Mouse (Mus musculus) frontal cortex, adult 2 months (tissue): Measurements from ENCODE around the gene Jak1. TPM values are rescaled to one million over a fixed set of nuclear protein-coding genes. Genes with fewer than 3 reads are reported as not detected.
A peak's percentile ranks its signal among the peaks of the same experiment; 100 is the strongest.

Experiments used
- DNase-seq, 2 experiments: peaks; one replicate each; pipeline ENCODE4 v3.0.0; 2022; ENCODE audit warnings: low spot score in 1 of 2; ENCODE audit errors: extremely low spot score in 1 of 2
- polyA plus RNA-seq: library from polyadenylated mRNA; depleted of rRNA; stranded (reverse); fragments of >200 nt; gene quantifications from 2 replicates; pipeline ENCODE4 v1.2.3, GENCODE M21; 2012; rRNA removed

Jak1 gene
- polyA plus RNA-seq, 1 experiment, result 70.1 TPM

DNA sequence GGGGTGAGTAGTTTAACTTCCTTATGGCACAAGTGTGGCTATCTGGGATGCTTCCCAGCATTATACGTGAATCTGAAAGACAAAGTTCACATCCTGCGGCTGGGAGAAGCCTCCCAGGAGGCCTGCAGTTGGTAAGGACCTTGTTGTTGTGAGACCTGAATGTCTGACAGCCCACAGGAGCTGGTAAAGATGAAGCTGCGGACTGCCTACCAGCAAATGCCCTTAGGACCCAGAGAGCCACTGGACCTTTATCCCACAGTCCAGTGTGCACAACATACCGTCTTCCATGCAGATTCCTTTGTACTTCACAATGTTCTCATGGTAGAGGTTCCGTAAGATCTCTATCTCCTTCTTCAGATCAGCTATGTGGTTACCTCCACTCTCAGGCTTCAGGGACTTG lies 107.6 kb downstream of the Jak1 start:
- no peak for DNase-seq

DNA sequence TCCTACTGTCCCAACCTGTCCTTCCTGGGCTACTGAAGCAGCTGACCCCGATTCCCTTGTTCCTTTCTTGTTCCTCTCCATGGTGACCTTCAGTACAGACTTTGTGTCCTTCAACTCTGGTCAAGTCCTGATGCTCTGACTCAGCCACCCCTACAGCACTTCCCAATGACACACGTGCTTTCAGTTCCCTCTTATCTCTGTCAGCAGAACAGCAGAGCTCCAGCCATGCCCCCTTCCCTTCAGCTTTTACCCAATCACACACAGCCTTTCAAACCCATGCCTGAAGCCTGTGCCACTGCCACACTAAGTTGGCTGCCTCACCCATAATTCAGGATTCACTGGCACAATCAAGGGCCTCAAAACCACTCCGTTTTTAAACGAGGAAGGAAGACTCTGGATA lies 109.5 kb downstream of the Jak1 start:
- DNase-seq, result no peak

DNA sequence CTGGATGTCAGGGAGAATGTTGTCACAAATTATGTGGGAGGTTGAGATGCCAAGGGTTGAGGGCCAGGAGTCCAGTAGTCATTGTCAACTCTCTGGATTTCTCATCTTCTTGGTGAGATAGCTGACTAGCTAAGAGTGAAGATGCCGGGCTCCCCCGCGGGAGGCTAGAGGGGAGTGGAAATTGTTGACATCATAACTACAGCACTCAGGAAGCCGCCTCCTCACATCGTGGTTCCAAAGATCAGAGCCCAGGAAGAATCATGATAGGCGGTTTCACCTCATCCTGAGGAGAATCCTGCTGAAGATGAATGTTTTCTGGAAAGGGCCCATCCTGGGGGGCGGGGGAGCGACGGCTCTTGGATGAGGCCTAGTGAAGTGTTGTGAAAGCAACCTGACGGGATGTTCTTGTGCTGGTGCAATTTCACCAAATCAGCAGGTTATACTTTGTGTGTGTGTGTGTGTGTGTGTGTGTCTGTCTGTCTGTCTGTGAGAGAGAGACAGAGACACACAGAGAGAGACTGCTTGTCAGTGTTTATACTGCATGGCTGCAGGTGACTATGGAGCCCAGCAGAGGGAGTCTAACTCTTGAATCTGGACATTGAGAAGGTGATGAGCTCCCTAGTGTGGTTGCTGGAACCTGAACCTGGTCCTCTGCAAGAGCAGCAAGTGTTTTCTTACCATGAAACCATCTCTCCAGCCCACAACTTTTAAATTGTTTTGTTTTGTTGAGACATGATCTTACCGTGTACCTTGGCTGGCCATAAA lies 118.0 kb downstream of the Jak1 start:
- no peak for DNase-seq

DNA sequence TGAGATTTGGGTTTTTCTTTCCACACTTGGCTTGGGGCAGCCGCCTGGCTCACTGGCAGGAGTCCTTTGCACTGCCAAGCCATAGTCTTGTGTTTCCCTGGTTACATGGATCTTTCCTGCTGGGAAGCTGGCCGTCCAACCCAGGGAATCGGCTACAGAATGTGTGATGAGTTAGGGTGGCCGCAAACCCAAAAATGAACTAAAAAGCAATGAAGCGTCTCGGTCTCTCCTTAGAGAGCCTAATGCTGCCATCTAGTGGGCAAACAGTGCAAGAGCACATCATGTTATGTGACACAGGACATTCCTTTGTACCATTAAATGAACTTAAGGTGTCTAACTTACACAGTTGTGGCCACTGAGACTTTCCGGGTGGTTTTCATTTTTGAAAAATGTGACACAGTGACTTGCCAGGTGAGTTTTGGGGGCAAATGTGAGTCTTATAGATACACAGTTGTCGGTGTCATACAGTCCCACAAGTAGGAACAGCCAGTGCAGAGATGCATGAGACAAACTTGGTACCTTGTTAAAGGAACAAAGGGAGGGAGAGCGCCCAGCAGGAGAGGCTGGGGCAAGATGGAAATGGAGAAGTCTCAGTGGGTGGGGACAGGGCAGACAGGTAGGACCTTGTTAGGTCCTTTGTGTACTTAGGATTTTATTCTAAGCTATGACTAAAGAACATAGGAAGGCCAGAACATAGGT lies 118.9 kb downstream of the Jak1 start:
- peak; percentile 66 to 90 for DNase-seq

DNA sequence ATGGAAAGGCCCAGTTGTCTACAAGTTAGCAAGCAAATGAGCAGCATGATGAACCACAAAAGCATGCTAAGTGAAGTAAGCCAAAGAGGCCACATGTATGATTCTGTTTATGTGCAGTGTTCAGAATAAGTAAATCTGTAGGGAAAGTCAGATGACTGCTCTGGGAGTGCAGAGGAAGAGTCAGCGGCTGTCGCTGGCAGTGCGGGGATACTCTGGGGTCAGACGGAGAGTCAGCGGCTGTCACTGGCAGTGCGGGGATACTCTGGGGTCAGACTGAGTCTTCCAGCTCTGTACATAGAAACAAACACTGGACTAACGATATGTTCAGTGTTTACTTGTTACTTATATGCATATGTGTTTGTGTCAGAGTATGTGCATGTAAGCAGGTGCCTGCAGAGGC lies 120.3 kb downstream of the Jak1 start:
- DNase-seq, result no peak

DNA sequence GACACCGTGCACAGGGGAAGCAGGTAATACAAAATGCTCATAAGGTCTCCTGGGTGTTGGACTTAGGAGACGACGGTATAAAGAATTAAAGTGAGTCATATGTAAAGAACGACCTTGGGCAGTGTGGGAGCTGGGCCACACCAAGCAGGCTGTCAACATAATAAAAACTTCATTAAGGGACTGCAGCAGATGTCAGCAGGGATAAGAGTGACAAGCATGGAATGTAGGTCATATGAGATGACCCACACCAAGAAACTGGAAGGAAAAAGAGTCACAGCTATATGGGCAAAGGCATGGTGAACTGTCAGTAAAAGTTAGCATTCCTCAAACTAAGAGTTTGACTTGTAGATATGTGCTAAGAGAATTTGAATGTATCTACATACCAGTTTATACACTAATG lies 120.7 kb downstream of the Jak1 start:
- no peak for DNase-seq

DNA sequence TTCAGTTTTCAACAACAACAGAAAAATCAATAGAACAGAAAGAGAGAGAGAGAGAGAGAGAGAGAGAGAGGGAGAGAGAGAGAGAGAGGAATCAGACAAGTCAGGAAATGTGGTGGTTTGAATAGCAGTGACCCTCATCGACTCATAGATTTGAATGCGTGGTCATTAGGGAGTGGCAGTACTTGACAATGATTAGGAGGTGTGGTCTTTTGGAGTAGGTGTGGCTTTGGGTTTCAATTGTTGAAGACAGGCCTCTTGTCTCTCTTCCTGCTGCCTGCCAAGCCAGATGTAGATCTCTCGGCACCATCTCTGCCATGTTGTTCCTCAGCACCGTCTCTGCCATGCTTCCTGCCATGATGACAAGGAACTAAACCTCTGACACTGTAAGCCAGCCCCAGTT lies 121.2 kb downstream of the Jak1 start:
- no peak for DNase-seq

DNA sequence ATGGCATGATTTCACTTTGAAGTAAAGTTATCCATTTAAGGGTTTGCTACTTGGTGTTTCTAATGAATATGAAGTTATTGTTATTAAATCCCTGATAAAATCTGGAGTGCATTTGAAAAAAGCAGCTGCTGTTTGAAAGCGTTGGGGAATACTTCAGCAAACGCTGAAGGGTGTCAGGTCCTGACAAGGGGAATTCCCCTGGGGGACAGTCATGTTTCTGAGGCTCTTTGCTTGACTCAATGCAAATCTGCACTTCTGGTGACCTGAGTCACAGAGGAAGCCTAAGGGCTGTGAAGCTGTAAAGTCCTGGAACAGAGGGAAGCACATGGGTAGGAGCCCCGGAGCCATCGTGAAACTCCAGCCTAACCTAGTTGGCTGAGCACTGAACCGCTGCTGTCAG lies 123.3 kb downstream of the Jak1 start:
- DNase-seq, result no peak

DNA sequence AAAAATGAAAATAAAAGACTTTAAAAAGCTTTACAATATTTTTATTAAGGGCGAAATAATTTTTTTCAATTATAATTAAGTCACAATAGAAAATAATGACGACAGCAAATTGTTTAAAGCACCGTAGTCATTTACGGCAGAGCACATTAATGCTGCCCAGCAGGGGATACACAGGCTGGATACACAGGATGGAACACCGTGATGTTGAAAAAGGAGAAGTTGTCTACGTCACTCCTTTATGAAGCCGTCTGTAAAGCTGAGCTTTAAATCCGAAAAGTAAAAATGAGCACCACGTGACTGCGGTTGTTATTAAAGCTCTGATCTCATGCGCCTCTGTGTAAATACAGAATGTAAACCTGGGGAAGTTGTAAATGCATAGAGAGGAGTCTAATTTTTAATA lies 127.1 kb downstream of the Jak1 start:
- DNase-seq, result no peak

DNA sequence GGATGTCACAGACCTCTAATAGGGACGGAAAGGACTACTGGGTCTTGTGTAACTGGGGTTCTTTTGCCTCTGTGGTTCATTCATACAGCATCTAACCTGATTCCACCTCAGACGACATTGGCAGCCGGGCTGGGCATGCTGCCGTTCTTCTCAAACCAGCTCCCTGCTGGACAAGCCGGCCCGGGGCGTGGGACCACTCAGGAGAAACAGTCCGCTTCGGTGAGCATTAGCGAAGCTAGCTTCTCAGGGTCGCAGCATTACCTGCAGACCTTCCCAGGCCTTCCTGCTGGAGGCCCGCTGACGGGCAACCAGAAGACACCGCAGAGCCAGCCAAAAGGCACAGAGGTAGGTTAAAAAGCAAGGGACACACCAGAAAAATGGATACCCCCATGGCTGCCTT lies 129.2 kb downstream of the Jak1 start:
- no peak for DNase-seq

DNA sequence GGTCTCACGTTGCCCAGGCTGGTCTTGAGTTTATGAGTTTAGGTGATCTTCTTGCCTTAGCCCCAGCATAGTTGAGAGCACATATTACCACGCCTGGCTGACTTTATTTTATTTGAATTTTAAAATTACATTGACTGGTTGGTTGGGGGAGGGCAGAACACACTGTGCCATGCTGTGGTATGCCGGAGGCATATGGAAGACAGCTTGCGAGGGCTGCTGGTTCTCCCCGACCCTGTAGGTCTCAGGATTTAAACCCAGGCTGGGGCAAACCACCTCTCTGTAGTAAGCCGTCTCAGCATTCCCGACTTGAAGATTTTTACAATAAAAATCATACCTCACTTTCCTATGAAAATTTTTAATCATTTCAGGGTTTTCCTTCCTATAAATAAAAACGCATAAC lies 130.1 kb downstream of the Jak1 start:
- no peak for DNase-seq

DNA sequence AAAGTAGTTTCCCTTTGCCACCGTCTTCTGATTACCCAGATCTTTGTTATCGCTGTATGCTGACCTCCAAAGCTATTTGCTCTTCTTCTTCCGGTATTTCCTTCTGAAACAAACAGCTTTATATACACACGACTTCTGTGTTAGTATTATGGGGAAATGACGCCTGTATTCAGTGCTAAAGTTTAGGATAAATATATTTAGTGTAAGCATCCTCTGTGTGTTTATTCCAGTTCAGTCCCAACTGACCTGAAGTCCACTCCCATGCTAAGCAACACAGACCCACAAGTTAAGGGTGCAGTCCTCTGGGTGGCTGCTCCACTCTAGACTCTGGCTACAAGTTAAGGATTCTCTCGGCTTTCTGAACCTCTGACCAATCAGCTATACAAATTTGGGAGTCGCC lies 144.1 kb downstream of the Jak1 start:
- DNase-seq, result no peak

DNA sequence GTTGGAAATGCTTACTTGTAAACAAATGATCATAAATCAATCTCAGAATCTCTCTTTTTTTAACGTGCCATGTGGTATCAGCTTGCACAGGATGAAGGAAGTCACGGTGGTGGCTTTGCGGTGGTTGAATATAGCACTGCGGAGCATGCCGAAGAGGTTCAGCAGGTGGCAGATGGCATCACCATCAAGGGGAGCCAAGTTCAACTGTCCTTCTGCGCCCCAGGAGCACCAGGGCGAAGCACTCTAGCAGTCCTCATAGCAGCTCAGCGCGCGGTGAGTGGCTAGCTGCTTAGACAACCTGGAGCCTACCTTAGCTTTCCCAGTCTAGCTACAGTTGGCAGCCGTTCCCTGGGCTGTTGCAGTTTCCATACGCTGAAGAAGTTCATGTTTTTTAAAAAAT lies 158.0 kb downstream of the Jak1 start:
- no peak for DNase-seq

Other genes starting within 250 kb of the Jak1 start
- not detected in 2 replicates for gene Gm10577, start 244.6 kb downstream of the Jak1 start, polyA plus RNA-seq
- 24.7 and 25.3 TPM in 2 replicates for gene Raver2, start 196.3 kb downstream of the Jak1 start, polyA plus RNA-seq
- 25.6 and 25.7 TPM in 2 replicates for gene Ak4, start 154.0 kb upstream of the Jak1 start, polyA plus RNA-seq
- 136 and 149 TPM in 2 replicates for gene Dnajc6, start 231.4 kb upstream of the Jak1 start, polyA plus RNA-seq